Mouse (Mus musculus): ENCODE data around the gene Tbc1d9. TPM values are rescaled to one million over a fixed set of nuclear protein-coding genes. Genes with fewer than 3 reads are reported as not detected.

The Tbc1d9 gene
- polyA plus RNA-seq, 2 experiments = 1.3 to 5.2 TPM

DNA sequence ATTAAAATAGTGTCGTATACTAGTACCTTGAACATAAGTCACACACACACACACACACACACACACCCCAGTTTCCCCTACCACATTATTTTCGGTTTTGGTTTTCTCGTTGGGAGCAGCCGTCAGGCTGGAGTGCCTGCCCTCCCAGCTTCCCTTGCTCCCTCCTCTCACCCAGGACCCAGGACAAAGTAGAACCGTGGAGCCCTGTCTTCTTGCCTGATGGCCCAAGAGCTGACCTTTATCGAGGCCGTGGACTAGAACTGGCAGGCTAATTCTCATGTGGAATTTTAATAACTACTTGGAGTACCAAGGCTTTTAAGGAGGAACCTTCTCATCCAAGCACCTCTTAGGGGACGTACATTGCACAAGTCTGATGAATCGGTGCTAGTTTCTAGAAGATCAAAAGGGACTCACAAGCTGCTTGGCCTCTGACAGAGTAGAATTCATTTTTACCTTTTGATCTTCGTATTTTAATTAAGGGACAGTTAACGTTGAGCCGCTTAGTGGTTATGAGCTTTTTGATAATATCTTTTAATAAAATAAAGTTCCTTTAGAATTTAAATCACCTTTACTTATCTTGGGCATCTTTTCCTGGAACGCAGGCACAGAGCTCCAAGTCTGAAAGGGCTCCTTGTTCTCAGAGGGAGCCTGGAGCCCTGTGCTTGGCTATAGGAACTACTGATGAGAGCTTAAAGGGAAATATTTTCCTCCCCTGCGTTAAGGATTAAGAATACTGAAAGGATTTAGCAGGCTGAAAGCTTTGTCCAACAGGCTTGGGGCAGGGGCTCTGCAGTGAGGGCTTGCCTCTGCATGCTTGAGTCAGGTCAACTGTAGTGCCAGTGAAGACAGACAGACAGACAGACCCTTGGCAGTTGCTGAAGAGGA is 86.5 kb downstream of the Tbc1d9 start:
- Histone ChIP-seq H3K27ac (replicated peaks; ENCODE audit: low read depth, low read length) (no peak overlapping the region), H3K36me3 (ENCODE audit: control insufficient read depth, insufficient read depth, low read length) (no peaks in the 10 kb centered on the region), H3K4me1 (ENCODE audit: control insufficient read depth, insufficient read depth, low read length) (no peaks in the 10 kb centered on the region; the same call in 1 of the 2 replicates), H3K4me3 (replicated peaks; ENCODE audit: low read length) (no peak overlapping the region), H3K9me3 (ENCODE audit: control insufficient read depth, low read length) (no peaks in the 10 kb centered on the region), H3K4me2 (replicated peaks; ENCODE audit: low read depth, low read length, severe bottlenecking) (no peak overlapping the region; the same call in 1 of the 2 replicates), H3K9ac (ENCODE audit: low read depth, low read length, severe bottlenecking) (no peak overlapping the region), H3K27me3 (ENCODE audit: control insufficient read depth, insufficient read depth, low read length) (no peaks in the 10 kb centered on the region)
- no peak for TF ChIP-seq POLR2A (IDR thresholded peaks at IDR 0.05; ENCODE audit: borderline replicate concordance, extremely low read depth, insufficient read depth, insufficient read length)
- WGBS = 50% methylated on average over 14 of the region's 14 CpGs
- no peak for ATAC-seq (ENCODE audit: low FRiP score, low read depth)
- no peak for DNase-seq (ENCODE audit: low spot score)

GRCm38 (mm10) chr8:83252791-83253190 is 87.6 kb downstream of the Tbc1d9 start:
- DNase-seq (ENCODE audit: low spot score) (no peak), ATAC-seq (ENCODE audit: low FRiP score, low read depth) (no peak)
- H3K9me3 ChIP-seq (ENCODE audit: control insufficient read depth, low read length) = no peaks in the 10 kb centered on the region
- no peak overlapping the region for H3K27ac ChIP-seq (replicated peaks; ENCODE audit: low read depth, low read length)
- no peaks in the 10 kb centered on the region; the same call in 1 of the 2 replicates for H3K4me1 ChIP-seq (ENCODE audit: control insufficient read depth, insufficient read depth, low read length)
- H3K27me3 ChIP-seq (ENCODE audit: control insufficient read depth, insufficient read depth, low read length) = no peaks in the 10 kb centered on the region
- no peak for TF ChIP-seq POLR2A (IDR thresholded peaks at IDR 0.05; ENCODE audit: borderline replicate concordance, extremely low read depth, insufficient read depth, insufficient read length)
- WGBS = 78% methylated on average over 5 of the region's 5 CpGs
- no peak overlapping the region for H3K9ac ChIP-seq (ENCODE audit: low read depth, low read length, severe bottlenecking)
- no peaks in the 10 kb centered on the region for H3K36me3 ChIP-seq (ENCODE audit: control insufficient read depth, insufficient read depth, low read length)
- H3K4me3 ChIP-seq (replicated peaks; ENCODE audit: low read length) = no peak overlapping the region
- no peak overlapping the region for H3K4me2 ChIP-seq (replicated peaks; ENCODE audit: low read depth, low read length, severe bottlenecking)

GRCm38 (mm10) chr8:83257631-83258030 is 92.5 kb downstream of the Tbc1d9 start:
- H3K9me3 ChIP-seq (ENCODE audit: control insufficient read depth, low read length) = no peaks in the 10 kb centered on the region
- DNase-seq (ENCODE audit: low spot score) (no peak), ATAC-seq (ENCODE audit: low FRiP score, low read depth) (no peak)
- no peak overlapping the region for H3K4me3 ChIP-seq (replicated peaks; ENCODE audit: low read length)
- H3K36me3 ChIP-seq (ENCODE audit: control insufficient read depth, insufficient read depth, low read length) = no peaks in the 10 kb centered on the region; the same call in 1 of the 2 replicates
- H3K27me3 ChIP-seq (ENCODE audit: control insufficient read depth, insufficient read depth, low read length) = no peaks in the 10 kb centered on the region
- H3K9ac ChIP-seq (ENCODE audit: low read depth, low read length, severe bottlenecking) = no peak overlapping the region
- TF ChIP-seq POLR2A (IDR thresholded peaks at IDR 0.05; ENCODE audit: borderline replicate concordance, extremely low read depth, insufficient read depth, insufficient read length) = no peak
- no peak overlapping the region for H3K4me2 ChIP-seq (replicated peaks; ENCODE audit: low read depth, low read length, severe bottlenecking)
- H3K27ac ChIP-seq (replicated peaks; ENCODE audit: low read depth, low read length) = no peak overlapping the region
- 93% methylated on average over 5 of the region's 5 CpGs for WGBS
- H3K4me1 ChIP-seq (ENCODE audit: control insufficient read depth, insufficient read depth, low read length) = no peaks in the 10 kb centered on the region

DNA sequence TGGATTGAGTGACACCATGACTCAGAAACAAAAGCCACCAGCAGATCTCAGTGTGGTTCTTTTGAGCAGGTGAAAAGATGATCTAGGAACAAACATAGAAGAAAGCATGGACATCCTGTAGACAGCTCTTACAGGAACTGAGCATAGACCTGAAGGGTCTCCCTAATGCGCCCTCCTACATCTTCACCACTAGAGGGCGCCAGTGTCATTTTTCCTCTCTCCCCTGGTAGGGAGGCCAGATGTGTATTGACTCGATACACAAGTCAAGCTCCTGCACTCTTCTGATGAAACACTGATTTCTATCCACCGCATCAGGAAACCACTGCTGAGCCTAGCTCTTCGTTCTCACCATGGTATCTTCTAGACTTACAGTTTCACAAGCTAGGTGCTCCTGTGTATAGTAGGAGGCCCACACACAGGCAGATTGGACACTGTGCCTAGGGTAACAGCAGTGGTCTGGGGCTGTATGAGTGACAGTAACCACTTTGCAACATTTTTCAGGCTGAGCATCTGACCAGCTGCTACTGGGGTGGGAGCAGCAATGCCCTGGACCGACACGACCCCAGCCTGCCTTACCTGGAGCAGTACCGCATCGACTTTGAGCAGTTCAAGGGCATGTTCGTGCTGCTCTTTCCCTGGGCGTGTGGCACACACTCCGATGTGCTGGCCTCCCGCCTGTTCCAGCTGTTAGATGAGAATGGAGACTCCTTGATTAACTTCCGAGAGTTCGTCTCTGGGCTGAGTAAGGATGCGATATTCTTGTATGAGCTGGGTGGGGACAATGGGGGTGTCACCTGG is 95.5 kb downstream of the Tbc1d9 start:
- WGBS = 70% methylated on average over 16 of the region's 16 CpGs
- TF ChIP-seq POLR2A (IDR thresholded peaks at IDR 0.05; ENCODE audit: borderline replicate concordance, extremely low read depth, insufficient read depth, insufficient read length) = no peak
- peak; percentile 57 for DNase-seq (ENCODE audit: low spot score)

GRCm38 (mm10) chr8:83271172-83271571 is 106.0 kb downstream of the Tbc1d9 start:
- no peaks in the 10 kb centered on the region for H3K36me3 ChIP-seq (ENCODE audit: control insufficient read depth, insufficient read depth, low read length)
- no peak overlapping the region for H3K27ac ChIP-seq (replicated peaks; ENCODE audit: low read depth, low read length)
- no peak overlapping the region for H3K9ac ChIP-seq (ENCODE audit: low read depth, low read length, severe bottlenecking)
- H3K27me3 ChIP-seq (ENCODE audit: control insufficient read depth, insufficient read depth, low read length) = no peaks in the 10 kb centered on the region
- no peak for TF ChIP-seq POLR2A (IDR thresholded peaks at IDR 0.05; ENCODE audit: borderline replicate concordance, extremely low read depth, insufficient read depth, insufficient read length)
- no peak overlapping the region for H3K4me2 ChIP-seq (replicated peaks; ENCODE audit: low read depth, low read length, severe bottlenecking)
- no peak overlapping the region for H3K4me3 ChIP-seq (replicated peaks; ENCODE audit: low read length)
- no peaks in the 10 kb centered on the region for H3K9me3 ChIP-seq (ENCODE audit: control insufficient read depth, low read length)
- no peak for ATAC-seq (ENCODE audit: low FRiP score, low read depth)
- WGBS = 91% methylated on average over 14 of the region's 14 CpGs
- DNase-seq (ENCODE audit: low spot score) = no peak
- H3K4me1 ChIP-seq (ENCODE audit: control insufficient read depth, insufficient read depth, low read length) = no peaks in the 10 kb centered on the region

More for the DNA sequence above, 95.5 kb downstream of the Tbc1d9 start:
- Histone ChIP-seq H3K9me3 (ENCODE audit: control insufficient read depth, low read length) (no peaks in the 10 kb centered on the region), H3K36me3 (ENCODE audit: control insufficient read depth, insufficient read depth, low read length) (no peaks in the 10 kb centered on the region; the same call in 1 of the 2 replicates), H3K27ac (replicated peaks; ENCODE audit: low read depth, low read length) (no peak overlapping the region), H3K4me1 (ENCODE audit: control insufficient read depth, insufficient read depth, low read length) (no peaks in the 10 kb centered on the region), H3K27me3 (ENCODE audit: control insufficient read depth, insufficient read depth, low read length) (no peaks in the 10 kb centered on the region), H3K4me2 (replicated peaks; ENCODE audit: low read depth, low read length, severe bottlenecking) (no peak overlapping the region), H3K4me3 (replicated peaks; ENCODE audit: low read length) (no peak overlapping the region), H3K9ac (ENCODE audit: low read depth, low read length, severe bottlenecking) (no peak overlapping the region)
- peak; percentile 87 for ATAC-seq (ENCODE audit: low FRiP score, low read depth)
